Mouse (Mus musculus) gastrocnemius, adult 8-10 months (tissue): ENCODE data around the gene Gm35134. TPM values are rescaled to one million over a fixed set of nuclear protein-coding genes. Genes with fewer than 3 reads are reported as not detected.
"Not testable (repeated sequence)": the region's sequence is repeated elsewhere in the genome, so short reads cannot be mapped to it uniquely, and the experiment has no call there.

Experiments used
- DNase-seq, 2 experiments: peaks; one replicate each; pipeline ENCODE4 v3.0.0; 2022; ENCODE audit warnings: low spot score in 2 of 2
- total RNA-seq, 4 experiments: library from RNA; stranded (reverse); gene quantifications; 2 replicates each; pipeline ENCODE4 v1.2.4; 2022

Gene Gm35134
- total RNA-seq: not detected

GRCm38 (mm10) chrY:19112707-19113106, at the start of gene Gm35134:
Gene Gm35134, plus strand, starts transcription at chrY:19113007.
- not testable (repeated sequence) for DNase-seq
